Mouse (Mus musculus) layer of hippocampus, adult 18-20 months (tissue): ENCODE results near the gene Ush1g. TPM values are rescaled to one million over a fixed set of nuclear protein-coding genes. Genes with fewer than 3 reads are reported as not detected.

ENCODE experiments used
- DNase-seq, 2 experiments: peaks; one replicate each; pipeline ENCODE4 v3.0.0; 2022; ENCODE audit warnings: low spot score in 2 of 2
- total RNA-seq, 2 experiments: library from RNA; stranded (reverse); gene quantifications; 2 replicates each; pipeline ENCODE4 v1.2.3; 2021

Ush1g gene
- total RNA-seq, 2 experiments from 2014 or later, result 0.66 to 0.79 TPM

DNA sequence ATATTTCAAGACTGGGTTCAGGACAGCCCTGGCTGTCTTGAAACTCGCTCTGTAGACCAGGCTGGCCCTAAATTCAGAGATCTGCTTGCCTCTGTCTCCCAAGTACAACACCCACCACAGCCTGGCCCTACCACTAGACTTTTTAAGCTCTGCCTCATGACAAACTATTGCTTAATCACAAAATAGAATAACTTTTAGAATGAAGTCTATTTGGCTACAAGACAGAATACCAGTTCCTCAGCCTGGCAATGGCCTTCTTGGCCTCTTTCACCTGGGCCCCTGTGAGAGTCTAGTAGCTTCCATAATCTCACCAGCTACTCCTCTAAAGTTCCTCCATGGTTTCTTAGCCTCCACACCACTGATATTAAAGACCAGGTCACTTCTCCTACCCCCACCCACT lies 31.5 kb downstream of the Ush1g start:
- no peak for DNase-seq

DNA sequence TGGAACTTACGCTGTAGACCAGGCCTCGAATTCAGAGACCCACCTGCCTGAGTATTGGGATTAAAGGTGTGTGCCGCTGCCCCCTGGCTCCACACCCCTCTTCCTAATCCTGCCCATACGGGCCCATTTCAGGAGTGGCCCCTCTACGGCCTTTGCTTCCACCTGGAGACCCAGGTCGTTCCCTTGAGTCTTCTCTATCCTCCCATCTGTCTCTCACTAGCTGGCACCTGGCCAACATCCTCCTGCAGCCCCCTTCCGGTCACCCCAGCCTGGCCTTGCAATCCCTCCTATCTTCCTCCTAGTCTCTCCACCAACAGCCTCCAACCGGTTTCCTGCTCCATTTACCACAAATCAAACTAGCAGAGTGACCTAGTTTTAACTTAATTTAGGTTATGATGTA lies 32.0 kb downstream of the Ush1g start:
- DNase-seq, result no peak

DNA sequence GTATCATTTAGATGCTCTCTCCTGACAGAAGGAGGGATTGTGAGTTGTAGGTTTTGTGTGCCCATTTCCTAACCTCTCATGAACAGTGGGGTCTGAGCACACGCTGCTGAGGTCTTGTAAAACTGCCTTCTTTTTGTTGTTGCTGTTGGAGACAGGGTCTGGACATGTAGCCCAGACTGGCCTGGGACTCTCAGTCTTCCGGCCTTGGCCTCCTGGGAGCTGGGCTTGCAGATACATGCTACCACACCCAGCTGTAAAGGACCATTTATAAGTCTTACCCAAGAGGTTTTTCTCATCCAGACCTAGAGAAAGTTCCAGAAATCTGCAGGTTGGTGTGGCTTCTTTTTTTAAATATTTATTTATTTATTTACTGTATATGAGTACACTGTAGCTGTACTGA lies 33.5 kb downstream of the Ush1g start:
- DNase-seq, result no peak

DNA sequence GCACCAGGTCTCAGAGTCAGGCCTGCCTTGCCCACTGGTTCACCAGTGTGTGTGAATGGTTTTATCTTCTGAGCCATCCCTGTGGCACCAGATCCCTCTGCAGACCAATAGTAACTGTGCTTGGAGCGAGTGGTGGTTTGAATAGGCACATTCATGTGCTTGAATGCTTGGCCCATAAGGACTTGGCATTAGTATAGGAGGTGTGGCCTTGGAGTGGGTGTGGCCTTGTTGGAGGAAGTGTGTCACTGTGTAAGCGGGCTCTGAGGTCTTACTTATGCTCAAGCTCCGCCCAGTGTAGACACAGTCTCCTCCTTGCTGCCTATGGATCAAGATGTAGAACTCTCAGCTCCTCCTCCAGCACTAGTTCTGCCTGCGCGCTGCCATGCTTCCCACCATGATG lies 34.5 kb downstream of the Ush1g start:
- no peak for DNase-seq

DNA sequence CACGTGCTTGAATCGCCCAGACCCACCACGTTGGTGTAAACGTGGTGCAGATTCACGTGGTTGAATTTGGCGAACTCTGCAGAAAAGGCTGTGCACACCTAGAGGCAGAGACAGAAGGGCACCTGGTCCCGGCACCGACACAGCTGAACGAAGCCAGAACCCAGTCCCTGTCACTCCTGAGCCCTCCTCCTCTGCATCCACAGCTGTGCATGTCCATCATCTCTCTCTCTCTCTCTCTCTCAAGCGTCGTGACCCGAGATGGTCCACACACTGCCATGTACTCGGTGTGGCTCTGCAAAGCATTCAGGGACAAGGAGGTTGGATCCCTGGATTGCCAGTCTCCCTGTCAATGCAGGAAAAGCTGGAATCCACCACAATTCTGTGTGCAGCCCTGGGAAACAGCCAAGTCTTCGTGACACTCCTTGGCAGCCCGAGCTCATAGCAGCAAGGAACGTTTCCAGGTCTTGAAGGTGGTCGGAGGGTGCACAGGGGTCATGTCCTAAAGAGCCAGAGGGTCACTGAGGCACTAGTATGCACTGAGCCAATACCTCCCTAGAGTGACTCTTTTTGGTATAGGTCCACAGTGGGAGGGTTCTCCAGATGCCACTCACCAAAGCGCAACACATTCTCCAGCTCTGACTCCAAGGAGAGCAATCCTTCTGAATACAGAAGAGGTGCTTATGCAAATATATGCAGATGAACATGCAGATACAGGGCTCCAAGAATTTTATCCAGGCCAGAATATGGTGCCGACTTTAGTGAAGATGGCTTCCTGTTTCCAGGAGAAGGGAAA lies 35.4 kb downstream of the Ush1g start:
- peak in 1 of 2 experiments; percentile 40 for DNase-seq

DNA sequence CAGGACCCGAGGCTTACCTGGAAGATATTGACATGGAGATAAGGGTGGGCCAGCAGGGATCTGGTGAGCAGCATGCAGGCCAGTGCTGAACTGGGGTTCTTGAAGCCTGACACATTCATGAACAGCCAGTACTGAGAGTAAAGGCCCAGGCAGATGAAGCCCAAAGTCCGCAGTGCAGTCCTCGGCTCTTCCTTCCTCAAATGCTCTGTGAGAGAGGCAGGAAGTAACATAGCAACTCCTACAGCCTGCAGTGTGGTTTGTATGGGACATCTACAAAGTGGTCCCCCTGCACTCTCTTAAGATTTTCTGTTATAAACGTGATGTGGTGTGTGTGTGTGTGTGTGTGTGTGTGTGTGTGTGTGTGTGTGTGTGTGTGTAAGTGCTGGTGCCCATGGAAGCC lies 36.6 kb downstream of the Ush1g start:
- no peak for DNase-seq

DNA sequence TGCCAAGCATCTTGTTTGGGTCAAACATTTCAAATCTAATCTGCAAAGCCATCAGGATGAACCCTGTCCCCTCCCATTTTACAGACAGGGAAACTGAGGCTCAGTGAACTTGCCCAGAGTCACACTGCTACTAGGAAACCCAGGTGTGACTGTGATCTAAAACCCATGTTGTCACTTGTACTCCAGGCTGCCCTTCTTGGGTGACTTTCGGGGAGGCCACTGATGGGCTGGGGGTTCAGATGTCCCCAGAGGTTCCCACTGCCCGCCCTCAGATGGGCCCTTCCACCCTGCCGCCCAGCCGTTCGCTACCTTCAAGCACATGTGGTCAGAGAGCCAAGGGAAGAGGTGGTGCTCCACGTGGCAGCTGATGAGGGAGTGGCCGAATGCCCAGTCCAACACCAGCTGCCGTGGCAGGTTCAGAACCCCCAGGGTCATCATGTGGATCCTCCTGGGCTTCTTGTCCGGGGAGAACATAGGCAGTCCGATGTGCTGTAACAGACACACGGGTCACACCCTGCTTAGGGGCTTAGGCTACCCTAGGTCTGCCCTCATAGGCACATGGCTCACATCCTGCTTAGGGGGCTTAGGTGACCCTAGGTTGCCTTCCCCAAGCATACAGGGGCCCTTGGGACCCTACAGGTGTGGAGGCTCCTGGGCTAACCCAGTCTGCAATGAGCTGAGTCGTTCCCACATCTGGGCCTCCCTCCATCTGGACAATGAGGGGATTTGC lies 37.8 kb downstream of the Ush1g start:
- DNase-seq, result no peak

DNA sequence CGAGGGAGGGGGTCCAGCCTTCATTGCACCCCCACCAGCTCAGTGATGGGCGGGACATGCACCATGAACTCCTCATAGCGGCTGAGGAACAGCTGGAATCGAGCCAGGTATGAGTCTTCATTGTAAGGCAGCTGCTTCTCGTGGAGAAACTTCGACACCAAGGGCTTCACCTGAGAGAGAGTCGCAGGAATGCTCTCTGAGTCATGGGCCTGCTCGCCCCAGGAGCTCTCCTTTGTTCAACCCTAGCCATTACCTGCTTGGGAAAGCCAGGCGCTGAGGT lies 38.4 kb downstream of the Ush1g start:
- DNase-seq, result no peak

DNA sequence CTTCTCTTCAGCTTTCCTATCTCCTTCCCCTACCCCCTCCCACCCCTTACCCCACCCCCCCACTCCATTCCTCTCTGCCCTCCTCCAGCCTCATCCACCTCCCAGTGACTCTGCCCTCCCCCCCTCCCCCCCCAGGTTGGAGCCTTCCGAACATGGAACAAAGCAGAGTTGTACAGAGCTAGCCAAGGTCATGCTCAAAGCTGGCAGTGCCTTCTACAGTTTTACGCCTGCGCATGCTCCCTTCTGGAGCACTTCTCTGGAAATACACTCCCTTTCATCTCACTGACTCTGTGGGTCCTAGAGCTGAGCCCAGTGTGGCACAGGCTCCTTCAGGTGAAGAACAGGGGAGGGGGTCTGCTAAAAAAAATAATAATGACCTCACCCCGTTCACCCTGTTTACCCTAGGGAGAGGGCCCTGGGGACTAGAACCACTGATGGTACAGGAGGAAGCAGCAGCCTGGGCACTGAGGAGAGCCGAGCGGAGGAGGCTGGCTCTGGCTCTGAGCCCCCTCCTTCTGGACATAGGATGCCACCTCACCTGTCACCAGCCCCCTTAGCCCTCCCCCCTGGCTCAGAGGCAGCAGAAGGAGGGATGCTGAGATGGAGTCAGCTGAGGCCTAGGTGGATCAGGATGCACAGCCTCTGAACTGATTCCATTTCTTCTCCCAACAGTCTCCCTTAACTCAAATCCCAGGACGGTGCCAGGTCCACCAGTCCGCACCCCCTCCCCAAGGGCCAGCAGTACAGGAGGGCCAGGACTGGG lies 38.9 kb downstream of the Ush1g start:
- DNase-seq, result peak in 1 of 2 experiments; percentile 39

DNA sequence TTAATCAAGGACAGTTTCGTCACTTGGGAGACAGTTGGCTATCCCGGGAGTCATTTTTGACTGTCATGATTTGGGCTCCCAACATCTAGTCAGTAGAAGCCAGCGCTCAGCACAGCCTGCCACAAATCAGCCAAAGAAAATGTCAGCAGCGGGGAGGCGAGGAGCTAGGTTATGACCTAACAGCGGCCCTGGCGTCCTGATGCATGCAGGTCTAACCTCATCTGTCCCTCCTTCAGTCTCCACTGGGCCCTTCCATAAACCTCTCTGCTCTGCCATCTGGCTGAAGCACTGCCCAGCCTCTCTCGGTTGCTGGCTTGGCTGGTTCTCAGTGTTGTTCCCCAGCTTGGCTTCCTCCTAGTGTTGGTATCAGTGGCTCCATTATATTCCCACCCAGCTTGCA lies 39.5 kb downstream of the Ush1g start:
- peak; percentile 44 to 65 for DNase-seq

DNA sequence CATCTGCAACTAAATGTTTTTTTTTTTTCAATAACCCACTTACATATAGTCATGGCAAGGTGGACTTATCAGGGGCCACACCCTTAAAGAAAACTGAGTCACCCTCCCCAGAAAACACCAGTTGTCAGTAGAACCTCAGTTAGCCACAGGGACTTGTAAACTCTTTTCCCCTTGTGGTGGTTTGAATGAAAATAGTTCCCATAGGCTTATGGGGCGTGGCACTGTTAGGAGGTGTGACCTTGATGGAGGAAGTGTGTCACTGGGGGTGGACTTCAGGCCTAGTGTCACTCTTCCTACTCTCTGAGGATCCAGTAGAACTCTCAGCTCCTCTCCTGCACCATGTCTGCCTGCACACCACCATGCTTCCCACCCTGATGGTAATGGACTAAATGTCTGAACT lies 42.1 kb downstream of the Ush1g start:
- DNase-seq, result no peak

DNA sequence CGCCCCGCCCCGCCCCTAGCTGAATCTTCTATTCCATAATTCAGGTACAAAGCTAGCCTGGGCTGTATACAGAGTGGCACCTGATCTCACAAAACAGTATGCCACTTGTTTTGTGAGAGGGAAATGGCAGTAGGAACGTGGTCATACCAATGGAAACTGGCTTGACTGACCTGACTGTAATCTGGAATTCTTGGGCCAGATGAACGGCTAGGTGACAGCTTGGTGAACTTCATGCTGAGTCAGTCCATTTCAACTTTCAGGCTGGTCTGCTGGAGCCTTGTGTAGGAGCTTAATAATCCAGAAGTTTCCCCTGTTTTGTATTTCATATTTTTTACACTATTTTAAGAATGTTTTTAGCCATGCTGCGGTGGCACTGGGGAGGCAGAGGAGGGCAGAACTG lies 43.7 kb downstream of the Ush1g start:
- DNase-seq, result no peak

DNA sequence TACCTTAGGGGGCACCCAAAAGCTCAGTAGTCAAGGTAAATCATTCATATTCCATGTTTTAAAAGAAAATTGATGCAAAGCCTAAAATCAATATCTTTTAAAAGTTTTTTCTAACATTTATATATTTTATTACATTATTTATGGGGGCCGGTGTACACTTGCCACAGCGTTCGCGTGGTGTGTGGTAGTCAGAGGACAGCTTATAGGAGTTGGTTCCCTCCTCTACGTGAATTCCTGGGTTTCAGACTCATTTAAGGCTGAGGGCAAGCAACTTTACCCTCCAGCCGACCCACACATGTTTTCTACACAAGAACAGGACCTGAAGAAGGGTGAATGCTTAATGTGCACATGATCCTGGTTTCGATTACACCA lies 44.3 kb downstream of the Ush1g start:
- no peak for DNase-seq

DNA sequence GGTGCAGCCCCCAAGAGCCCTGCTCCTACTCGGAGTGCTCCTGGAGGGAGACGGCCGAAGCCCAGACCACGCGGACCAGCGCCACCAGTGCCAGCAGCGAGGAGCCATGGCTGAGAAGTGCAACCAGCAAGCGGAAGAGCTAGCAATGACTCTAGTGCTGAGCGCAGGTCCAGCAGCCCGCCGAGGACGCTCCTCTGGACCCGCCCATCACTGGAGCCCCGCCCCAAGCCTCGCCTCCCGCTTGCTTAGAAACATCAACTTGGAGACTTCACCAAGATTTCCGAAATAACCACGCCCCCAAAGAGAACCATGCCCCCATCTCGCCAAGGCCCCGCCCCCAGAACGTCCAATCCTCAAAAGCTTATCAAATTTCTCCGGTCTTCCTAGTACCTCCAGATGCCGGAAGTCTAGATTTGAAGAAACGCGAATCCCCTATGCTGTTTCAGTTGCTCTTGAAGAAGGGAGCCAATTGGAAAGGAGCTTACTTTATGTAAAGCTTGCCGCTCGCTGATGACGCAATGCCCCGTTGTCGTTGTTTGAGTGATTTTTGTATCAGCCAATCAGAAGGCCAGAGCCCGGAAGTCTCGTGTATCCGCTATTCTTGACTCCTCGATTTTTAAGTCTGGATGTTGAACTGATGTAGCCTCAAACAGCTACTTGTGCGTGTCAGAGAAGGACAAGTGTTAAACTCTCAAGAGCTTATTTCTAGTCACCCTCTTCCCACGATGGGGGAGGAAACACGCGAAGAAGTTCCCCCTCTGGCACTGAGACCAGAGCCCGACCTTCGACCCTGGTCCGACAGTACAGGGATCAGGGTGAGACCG lies 44.8 kb downstream of the Ush1g start, which contains the start of gene Fdxr:
Fdxr (minus strand) TSS at position 271 of the 824 bp plus-strand sequence.
- peak; percentile 93 to 100 for DNase-seq

DNA sequence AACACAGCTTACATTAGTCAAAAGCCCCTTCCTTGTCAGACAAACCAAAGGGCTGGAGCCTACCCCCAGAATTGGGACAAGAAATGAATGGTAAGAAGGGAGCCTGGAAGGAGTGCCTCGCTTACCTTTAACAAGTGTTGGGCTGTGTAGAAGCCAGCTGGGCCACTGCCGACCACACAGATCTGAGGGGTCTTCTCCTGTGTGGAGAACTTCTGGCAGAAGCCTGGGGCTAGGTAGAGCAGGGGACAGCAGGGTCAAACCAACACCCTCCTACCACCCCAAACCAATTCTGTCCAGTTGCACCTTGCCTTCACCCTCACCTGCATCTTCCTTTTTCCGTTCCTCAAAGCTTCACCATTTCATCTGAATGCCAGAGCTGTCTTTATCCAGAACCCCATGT lies 45.9 kb downstream of the Ush1g start:
- DNase-seq, result no peak

DNA sequence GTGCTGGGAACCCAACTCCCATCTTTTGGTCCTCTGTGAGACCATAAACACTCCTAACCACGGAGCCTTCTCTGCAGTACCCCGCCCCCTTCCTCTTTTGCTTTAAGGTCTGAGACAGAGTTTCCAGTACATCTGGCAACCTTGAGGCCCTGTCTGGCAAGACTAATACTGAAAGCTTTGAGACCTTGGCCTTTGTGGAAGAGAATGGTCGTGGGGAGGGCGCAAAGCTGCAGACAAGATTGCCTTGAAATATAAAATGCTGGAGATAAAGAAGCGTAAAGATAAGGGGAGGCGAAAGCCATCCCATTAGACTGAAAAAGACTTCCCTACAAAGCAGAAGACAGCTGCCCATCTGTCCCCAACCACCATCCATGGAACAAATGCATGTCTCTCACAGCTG lies 46.3 kb downstream of the Ush1g start:
- DNase-seq, result no peak

DNA sequence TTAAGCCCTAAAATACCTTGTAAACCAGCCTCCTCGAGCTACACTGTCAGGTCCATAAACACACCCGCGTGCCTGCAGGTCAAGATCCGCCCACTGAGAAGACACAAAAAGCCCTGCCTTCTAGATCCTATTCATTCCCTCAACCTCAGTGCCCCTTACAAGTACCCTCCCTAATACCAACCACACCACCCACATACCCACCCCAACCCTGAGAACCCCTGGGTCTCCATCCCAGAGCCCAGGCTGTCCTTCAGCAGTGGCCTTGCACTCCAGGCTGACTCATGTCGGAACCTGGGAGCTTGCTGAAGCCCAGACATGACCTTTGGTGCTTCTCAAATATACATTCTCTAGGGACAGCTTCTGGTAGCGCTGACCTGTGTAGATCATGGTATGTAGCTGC lies 47.1 kb downstream of the Ush1g start:
- DNase-seq, result no peak

DNA sequence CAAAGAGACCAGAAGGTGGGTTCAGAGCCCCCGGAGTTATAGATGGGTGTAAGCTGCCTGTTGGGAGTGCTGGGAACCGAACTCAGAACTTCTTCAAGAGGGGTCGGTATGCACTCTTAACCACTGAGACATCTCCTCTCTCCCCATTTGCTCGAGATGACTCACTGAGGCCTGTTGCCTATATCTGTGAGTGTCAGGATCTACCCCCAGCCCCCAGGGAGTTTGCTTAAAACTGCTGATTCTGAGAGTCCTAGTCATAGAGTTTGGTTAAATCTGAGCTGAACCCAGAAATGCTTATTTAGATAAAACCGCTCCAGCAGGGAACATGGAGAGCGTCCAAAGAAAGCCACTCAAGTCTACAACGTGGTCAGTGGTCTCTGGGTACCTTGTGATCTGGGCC lies 47.7 kb downstream of the Ush1g start:
- DNase-seq, result no peak

DNA sequence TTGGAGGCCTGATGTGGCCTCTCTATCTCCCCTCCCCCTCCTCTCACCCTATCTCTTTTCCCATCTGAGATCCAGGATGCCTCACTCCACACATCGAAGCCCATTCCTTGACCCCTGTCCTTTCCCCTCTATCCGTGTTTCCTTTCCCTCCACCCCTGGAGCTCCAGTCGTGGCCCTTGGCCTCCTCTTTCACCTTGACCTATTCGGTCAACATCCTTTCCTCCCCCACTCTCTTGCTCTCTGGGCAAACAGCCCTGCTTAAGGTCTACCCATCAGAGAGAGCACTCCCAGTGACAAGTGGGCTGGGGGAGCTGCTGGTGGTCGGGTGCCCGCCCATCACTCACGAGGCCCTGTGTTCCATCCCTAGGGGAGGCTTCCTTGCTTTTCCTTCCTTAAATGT lies 48.1 kb downstream of the Ush1g start:
- no peak for DNase-seq

DNA sequence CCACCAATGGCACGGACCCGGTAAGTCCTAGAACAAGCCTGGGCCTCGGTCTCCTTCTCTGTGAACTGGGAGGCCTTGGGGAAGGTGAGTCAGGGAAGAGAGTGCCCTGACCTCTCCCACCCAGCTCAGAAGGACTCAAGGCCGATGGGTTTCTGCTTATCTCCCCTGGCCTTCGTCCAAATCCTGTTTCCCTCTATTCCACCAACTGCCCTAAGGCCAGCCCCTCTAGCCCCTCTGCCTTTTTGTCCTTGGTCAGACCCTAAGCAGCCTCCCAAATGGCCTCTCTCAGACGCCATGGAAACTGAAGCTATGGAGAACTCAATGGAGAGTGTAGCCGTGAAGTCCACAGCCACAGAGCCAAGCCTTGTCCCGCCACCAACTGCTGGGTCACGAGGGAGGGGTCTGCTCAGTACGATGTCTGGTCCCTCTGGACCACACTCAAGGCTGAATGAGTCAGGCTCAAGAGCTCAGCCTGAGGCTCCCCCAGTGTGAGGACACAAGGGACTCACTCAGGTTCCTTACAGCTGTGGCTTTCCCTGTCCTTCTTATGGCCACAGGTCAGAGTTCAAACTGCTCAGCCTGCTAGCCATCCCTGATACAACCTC lies 48.8 kb downstream of the Ush1g start:
- no peak for DNase-seq

DNA sequence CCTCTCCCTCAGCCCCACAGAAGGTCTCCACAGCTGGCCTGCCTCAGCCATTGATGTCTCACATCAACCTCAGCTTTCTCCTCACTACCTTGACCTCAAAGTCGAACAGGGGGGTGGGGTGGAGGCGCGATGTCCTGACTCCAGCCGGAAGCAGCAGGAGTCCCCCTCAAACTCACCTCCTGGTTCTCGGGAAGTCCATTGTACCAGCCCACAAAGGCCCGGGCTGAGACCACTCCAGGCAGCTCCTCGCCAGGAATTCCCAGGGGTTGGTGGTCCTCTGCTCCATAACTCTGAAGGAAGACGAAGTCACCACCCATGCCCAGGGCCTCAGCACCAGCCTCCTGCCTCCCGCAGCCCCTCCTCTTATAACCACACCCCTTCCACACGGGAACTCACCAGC lies 50.4 kb downstream of the Ush1g start:
- no peak for DNase-seq
